Mouse (Mus musculus) skeletal muscle tissue, adult 2 months (tissue): ENCODE measurements around the gene Treml1.
"Not testable (repeated sequence)": the region's sequence is repeated elsewhere in the genome, so short reads cannot be mapped to it uniquely, and the experiment has no call there.

Experiments
- DNase-seq: peaks from one replicate; pipeline ENCODE4 v3.0.0-alpha.2; 2012; ENCODE audit warnings: low read depth, low spot score

The Treml1 gene

DNA sequence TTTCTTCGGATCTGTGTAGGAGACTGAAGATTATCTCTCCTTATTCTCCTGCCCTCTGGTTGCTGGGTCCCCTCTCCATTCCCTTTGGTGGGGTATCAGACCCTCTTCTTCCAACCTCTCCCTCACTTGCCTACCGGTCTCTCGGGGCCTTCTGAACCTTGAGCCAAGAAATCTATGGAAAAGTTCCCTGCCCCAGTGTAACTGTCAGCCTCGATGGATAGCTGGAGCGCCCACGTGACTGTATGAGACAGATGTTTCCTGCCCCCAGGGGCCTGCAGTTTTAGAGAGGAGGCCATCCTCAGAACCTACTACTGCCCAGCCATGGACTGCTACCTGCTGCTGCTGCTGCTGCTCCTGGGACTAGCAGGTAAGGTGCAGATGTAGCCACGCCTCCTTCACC lies at the start of gene Treml1:
Treml1 (plus strand) TSS at position 301 of the 400 bp plus-strand sequence.
- no peak for DNase-seq

DNA sequence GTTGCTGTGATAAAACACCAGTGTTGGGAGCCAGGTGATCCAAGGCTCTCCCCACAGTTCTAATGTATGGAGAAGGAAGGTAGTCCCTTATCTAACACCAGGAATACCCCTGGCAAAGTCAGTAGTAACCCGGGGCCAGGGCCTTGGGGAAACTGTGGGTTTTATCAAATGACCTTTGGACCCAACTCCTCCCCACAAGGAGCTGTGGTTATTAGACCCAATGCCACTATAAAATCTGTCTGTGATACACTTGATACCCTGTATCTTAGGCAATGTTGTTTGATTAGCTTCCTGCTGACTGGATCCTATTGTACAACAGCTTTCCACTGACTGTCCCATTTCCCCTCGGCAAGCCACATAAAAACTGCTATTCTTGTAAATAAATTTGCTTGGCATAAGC lies 47.6 kb upstream of the Treml1 start:
- no peak for DNase-seq

DNA sequence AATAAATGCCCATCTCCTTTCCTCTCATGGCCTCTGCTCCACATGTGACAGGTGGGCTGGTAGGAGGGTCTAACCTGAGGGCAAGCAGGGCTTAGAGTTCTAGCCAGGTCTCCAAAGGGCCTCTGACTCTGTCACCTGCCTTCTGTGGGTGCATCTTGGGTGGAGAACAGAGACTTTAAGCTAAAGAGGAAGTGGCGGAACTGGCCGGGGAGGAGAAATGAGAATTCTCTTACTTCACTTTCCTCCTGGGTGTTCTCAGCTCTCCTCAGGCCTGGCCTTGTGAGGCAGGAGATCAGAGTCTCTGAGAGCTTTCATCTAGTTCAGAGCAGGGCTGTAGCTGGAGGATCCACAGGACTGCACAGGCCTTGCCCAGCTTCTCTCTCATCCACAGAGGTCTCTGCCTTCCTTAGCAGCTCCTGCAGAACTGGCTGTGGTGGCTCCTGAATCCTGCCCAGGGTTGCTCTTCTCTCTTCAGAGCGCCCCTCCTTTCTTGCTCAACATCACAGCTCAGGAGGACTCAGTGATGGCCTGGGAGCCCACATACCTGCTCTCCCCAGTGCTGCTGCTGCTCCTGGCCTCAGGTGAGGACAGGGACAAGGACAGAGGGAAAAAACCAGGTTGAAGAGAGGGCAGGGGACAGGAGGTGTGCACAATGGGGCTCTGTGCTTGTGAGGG lies 43.7 kb upstream of the Treml1 start, which contains the start of gene B430306N03Rik:
B430306N03Rik (plus strand) TSS at position 237 of the 675 bp plus-strand sequence.
- DNase-seq: not testable (repeated sequence)

- DNase-seq: no peak
Measured at GRCm38 (mm10) chr17:48318686-48319085, 41.0 kb upstream of the Treml1 start.

- no peak for DNase-seq
Measured at GRCm38 (mm10) chr17:48321279-48321678, 38.4 kb upstream of the Treml1 start.

DNA sequence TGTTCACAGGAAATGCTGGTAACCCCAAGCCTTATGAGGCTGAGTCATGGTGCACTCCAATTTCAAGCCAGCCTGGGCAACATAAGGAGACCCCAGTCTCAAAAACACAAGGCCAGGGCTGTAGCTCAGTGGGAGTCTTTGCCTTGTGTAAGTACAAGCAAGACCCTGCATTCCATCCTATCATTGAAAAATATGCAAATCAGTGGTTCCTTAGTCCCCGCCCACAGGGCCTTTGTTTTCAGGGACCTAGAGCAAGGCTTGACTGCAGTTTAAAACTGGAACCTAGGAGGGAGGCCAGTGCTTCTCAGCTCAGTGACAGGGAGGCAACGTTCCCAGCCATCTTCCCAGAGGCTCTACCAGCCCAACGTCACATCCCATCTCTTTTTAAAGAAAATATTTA lies 36.5 kb upstream of the Treml1 start:
- no peak for DNase-seq

DNA sequence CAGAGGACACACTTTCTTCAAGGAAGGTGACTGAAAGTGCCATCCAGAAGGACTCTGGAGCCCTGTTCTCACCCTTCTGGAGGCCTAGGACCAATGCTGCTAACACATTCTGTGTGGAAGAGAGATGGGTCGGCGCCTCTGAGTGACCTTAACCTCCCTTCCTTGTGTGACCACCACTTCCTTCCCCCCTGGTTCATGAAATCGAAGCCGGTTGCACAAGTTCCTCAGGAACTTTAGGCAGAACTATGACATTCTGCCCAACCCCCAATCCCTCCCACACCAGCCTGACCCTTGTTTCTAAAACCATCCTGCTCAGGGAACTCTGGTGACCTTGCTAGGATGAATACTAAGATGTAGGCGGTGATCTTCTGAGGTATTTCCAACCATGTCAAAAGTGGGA lies 35.5 kb upstream of the Treml1 start:
- DNase-seq: no peak

GRCm38 (mm10) chr17:48325093-48325492 lies 34.6 kb upstream of the Treml1 start:
- DNase-seq: no peak

DNA sequence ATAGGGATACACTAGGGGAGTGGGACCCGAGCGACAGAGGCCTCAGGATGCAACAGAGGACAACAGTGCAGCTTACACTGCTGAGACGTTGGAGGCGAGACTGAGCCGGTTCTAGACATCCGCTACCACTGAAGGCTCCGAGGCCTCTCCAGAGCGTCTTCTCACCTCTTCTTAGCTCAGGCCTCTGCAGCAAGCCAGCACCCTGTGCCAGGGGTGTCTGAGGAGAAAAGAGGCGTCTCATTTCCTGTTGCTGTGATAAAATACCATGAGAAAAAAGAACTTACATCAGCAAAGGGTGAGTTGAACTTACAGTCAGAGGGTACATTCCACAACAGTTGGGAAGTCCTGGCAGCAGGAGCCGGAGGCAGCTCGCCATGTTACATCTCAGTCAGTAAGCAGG lies 34.1 kb upstream of the Treml1 start:
- DNase-seq: no peak

DNA sequence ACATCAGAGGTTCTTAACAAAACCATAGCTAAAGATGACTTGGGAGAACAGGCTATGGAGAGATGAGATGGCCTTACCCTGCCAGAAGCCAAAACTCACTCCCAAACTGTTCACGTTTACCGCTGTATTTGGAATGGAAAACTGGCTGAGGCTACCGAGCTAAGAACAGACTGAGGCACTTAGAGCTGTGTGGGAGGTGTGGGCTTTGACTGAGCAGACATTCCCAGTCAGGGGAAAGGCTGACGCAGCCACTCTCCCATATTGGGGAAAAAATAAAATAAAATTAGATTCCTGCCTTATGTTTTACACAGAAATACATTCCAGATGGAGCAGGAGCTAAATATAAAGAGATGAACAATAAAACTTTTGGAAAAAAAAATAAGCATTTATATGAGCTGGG lies 33.1 kb upstream of the Treml1 start:
- no peak for DNase-seq

GRCm38 (mm10) chr17:48332524-48332923 lies 27.2 kb upstream of the Treml1 start:
- no peak for DNase-seq

DNA sequence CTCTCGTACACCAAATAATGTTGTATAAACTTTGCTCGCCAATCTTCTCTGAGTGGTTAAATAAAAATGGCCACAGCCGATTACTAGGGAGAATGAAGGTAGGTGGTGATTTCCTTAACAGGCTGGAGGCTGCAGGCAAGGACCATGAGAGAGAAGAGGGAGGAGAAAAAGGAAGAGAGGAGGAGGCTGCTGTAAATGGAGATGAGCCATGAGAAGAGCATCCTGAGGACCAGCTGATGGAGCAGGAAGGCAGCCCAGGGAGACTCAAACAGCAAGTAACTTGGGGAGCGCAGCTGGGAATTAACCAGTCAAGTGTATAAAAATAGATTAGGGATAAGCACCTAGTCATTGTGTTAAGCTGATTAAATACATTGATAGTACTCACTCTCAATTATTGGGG lies 25.5 kb upstream of the Treml1 start:
- no peak for DNase-seq

DNA sequence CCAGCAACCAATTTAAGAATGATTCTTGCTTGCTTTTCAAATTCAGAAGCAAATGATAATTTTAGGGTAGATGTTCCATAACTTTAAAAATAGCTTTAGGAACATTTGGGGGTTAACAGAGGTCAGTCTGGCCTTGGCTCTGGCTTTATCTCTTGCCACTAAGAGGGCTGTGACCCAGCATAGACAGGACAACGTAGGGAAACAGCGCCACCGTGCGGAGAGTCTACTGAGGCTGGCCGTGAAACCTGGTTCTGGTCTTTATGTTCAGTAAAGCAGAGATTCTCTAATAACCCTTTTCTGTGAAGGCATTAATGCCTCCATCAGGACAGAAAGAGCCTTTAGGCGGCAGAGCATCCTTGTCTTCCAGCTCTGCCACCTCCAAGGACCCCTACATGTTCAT lies 22.9 kb upstream of the Treml1 start:
- DNase-seq: peak; percentile 45

- no peak for DNase-seq
Measured at GRCm38 (mm10) chr17:48340267-48340666, 19.4 kb upstream of the Treml1 start.

GRCm38 (mm10) chr17:48341947-48342346 lies 17.8 kb upstream of the Treml1 start:
- no peak for DNase-seq

DNA sequence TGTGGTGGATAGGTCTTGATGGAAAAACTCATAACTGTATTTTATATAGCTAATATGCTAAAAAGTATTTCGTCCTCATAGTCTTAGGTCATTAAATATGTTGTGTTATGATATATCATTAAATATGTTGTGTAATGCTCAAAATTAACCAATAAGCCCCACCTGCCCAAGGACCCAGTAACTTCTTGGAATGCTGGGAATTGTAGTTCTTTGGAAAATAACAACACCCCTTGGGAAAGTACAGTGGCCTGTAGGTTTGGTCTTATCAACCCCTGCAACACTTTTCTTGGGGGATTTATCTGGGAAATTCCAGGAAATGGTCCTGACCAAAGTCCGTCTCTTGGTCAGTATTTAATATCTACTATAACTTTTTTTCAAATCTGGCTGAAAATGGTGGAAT lies 16.7 kb upstream of the Treml1 start:
- DNase-seq: no peak

DNA sequence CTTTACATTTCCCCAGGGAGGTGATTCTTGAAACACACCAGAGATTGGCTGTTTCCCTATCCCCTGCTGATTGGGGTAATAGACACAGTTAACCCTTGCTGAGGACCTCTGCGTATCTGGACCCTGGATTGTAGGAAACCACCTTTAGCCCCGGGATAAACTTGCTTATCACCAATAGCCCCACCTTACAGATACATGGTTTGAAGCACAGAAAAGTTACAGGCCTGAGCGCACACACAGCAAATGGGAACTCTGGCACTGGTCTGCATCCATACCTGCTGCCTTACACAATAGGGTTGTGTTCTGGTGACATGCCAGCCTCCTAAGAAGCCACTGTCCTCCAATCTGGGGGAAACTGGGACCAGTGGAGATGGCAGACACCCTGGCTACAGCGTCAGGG lies 13.9 kb upstream of the Treml1 start:
- no peak for DNase-seq

DNA sequence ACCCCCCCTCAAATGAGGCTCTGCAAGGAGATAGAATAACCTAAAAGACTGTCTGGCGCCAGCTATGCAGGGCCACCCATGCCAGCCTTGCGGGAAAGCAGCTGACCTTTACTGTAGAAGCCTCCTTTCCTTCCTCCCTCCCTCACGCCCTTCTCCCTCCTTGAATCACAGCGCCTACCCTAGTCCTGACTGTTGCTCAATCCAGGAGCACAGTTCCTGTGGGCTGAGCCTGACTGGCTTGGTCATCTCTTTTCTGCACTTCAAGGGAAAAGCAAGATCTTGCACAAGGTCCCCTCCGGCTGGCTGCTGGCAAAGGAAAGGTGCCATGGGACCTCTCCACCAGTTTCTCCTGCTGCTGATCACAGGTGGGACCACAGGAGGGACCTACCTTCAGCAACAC lies 13.5 kb upstream of the Treml1 start, which contains the start of gene Trem2:
Trem2 (plus strand) TSS at position 171 of the 400 bp plus-strand sequence.
- DNase-seq: no peak

GRCm38 (mm10) chr17:48346834-48347233 lies 12.9 kb upstream of the Treml1 start:
- no peak for DNase-seq

DNA sequence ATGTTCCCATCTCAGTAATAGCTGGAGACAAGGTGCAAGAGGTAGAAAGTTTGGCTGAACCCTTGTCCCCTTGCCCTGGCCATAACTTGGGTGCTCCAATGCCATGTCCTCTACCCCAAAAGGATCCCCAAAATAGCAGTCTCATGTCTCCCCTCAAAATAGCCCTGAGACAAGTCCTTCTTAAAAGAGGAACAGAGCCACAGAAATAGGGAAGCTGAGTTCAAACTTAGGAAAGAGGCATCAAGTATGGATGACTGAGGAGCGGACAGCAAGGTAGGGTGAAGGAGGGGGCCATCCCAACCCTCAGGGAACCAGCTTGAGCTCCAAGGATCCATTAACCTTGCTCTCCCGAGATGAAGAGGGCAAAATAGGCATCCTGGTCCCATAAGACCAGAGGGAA lies 12.4 kb upstream of the Treml1 start:
- no peak for DNase-seq

GRCm38 (mm10) chr17:48350681-48351193 lies 9.0 kb upstream of the Treml1 start:
- no peak for DNase-seq

GRCm38 (mm10) chr17:48352976-48353375 lies 6.7 kb upstream of the Treml1 start:
- DNase-seq: not testable (repeated sequence)

DNA sequence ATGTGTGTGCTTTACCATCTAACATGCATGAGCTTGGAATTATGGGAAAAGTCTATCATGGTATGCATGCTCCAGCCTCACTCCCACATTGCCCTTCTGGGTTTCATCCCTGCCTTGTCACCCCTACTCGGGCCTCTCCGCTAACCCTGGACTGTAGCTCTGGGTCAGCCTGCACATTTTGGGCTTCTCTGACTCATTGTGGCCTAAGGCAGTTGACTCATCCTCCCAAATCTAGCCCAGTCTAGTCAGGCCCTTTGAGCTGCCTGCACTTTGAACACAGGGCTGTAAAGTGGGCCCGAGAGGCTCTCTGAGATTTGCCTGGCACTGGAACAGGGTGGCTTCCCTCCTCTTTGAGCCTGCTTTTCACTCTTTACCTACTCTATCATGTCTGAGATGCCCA lies 3.9 kb upstream of the Treml1 start:
- DNase-seq: no peak

GRCm38 (mm10) chr17:48357892-48358291 lies 1.8 kb upstream of the Treml1 start:
- no peak for DNase-seq
